Comparison of ENCODE assay signal across 7 mouse cellular contexts in genomic region chr14:26206926-26207247, GRCm38 (mm10). TPM values are rescaled to one million over a fixed set of nuclear protein-coding genes. Genes with fewer than 3 reads are reported as not detected.
DNase-seq lines count a peak whose midpoint lies in the region; ATAC-seq and TF ChIP-seq lines count a peak whose summit lies in the region.
"Not testable (repeated sequence)": the region's sequence is repeated elsewhere in the genome, so short reads cannot be mapped to it uniquely, and the experiment has no call there.

TSS of gene Tmem254b (minus strand) at chr14:26207041.

- H3K9me3 ChIP-seq in forebrain, embryonic 15.5 days; kidney, embryonic 15.5 days (replicated peaks); limb, embryonic 11.5 days (ENCODE audit: control insufficient read depth, low read length); lung, postnatal 0 days (ENCODE audit: low read length); neural tube, embryonic 13.5 days: not testable (repeated sequence)

- not testable (repeated sequence) for H3K27me3 ChIP-seq in cerebellum, adult 2 months (ENCODE audit: control insufficient read depth, insufficient read depth, low read length); forebrain, embryonic 15.5 days; kidney, embryonic 15.5 days; limb, embryonic 11.5 days (ENCODE audit: control insufficient read depth, insufficient read depth, low read length); lung, postnatal 0 days (replicated peaks; ENCODE audit: insufficient read depth, low read length); neural tube, embryonic 13.5 days

- TF ChIP-seq CTCF in cerebellum, adult 2 months (IDR thresholded peaks at IDR 0.05; ENCODE audit: borderline replicate concordance, insufficient read depth, low read depth, low read length); lung, postnatal 0 days (IDR thresholded peaks at IDR 0.05): not testable (repeated sequence)

- not testable (repeated sequence) for H3K36me3 ChIP-seq in forebrain, embryonic 15.5 days; kidney, embryonic 15.5 days; limb, embryonic 11.5 days (ENCODE audit: control insufficient read depth, insufficient read depth, low read length); lung, postnatal 0 days (ENCODE audit: insufficient read depth, low read length); neural tube, embryonic 13.5 days

- not testable (repeated sequence) for TF ChIP-seq POLR2A in cerebellum, adult 2 months (IDR thresholded peaks at IDR 0.05; ENCODE audit: borderline replicate concordance, insufficient read depth, low read length)

- not testable (repeated sequence) for H3K9ac ChIP-seq in forebrain, embryonic 15.5 days (replicated peaks); kidney, embryonic 15.5 days; limb, embryonic 11.5 days (ENCODE audit: low read length); lung, postnatal 0 days (replicated peaks; ENCODE audit: low read depth); neural tube, embryonic 13.5 days

- TF ChIP-seq EP300 in lung, postnatal 0 days (IDR thresholded peaks at IDR 0.05) = not testable (repeated sequence)

- peak; percentile 80; the same call in 1 of the 2 replicates for ATAC-seq in forebrain, embryonic 15.5 days (replicated peaks)
- ATAC-seq in hematopoietic stem cell, adult 5-6 weeks (replicated peaks in 1 of 2; ENCODE audit: insufficient read depth in 1 of 2, low FRiP score in 2 of 2, low TSS enrichment in 1 of 2, low read depth in 1 of 2, poor library complexity in 2 of 2, severe bottlenecking in 2 of 2) = peak; percentile 85 to 86
- peak; percentile 77; the same call in 1 of the 2 replicates for ATAC-seq in kidney, embryonic 15.5 days (replicated peaks; ENCODE audit: low FRiP score)
- not testable (repeated sequence) for ATAC-seq in limb, embryonic 11.5 days (ENCODE audit: insufficient number of reproducible peaks, low FRiP score, low TSS enrichment, low read depth)
- peak; percentile 83 for ATAC-seq in lung, postnatal 0 days
- peak; percentile 92 for ATAC-seq in neural tube, embryonic 13.5 days (ENCODE audit: low read depth)

- H3K4me3 ChIP-seq in cerebellum, adult 2 months (replicated peaks; ENCODE audit: insufficient read depth, low read depth, low read length); forebrain, embryonic 15.5 days; kidney, embryonic 15.5 days (replicated peaks); limb, embryonic 11.5 days (ENCODE audit: low read depth, low read length); lung, postnatal 0 days (ENCODE audit: low read depth, low read length); neural tube, embryonic 13.5 days: not testable (repeated sequence)

- H3K4me1 ChIP-seq in cerebellum, adult 2 months (ENCODE audit: control insufficient read depth, insufficient read depth, low read length); forebrain, embryonic 15.5 days; kidney, embryonic 15.5 days; limb, embryonic 11.5 days (ENCODE audit: control insufficient read depth, insufficient read depth, low read length); lung, postnatal 0 days (ENCODE audit: insufficient read depth, low read depth, low read length); neural tube, embryonic 13.5 days (replicated peaks): not testable (repeated sequence)

- not testable (repeated sequence) for DNase-seq in cerebellum, adult 2 months; limb, embryonic 11.5 days (ENCODE audit: low spot score); lung, postnatal 0 days (ENCODE audit: low spot score)

- H3K4me2 ChIP-seq in forebrain, embryonic 15.5 days (replicated peaks); kidney, embryonic 15.5 days; limb, embryonic 11.5 days (ENCODE audit: low read depth, severe bottlenecking); lung, postnatal 0 days (replicated peaks; ENCODE audit: low read depth, low read length); neural tube, embryonic 13.5 days: not testable (repeated sequence)

- no CpG with 5 or more reads among the region's 10 CpGs for WGBS in cerebellum, adult 2 months
- no CpG with 5 or more reads among the region's 10 CpGs for WGBS in forebrain, embryonic 15.5 days
- no CpG with 5 or more reads among the region's 10 CpGs for WGBS in kidney, embryonic 15.5 days
- WGBS in limb, embryonic 11.5 days = no CpG with 5 or more reads among the region's 10 CpGs
- no CpG with 5 or more reads among the region's 10 CpGs for WGBS in lung, postnatal 0 days
- no CpG with 5 or more reads among the region's 10 CpGs for WGBS in neural tube, embryonic 13.5 days

- not testable (repeated sequence) for H3K27ac ChIP-seq in cerebellum, adult 2 months (ENCODE audit: insufficient read depth, low read length); forebrain, embryonic 15.5 days (replicated peaks); kidney, embryonic 15.5 days; limb, embryonic 11.5 days (replicated peaks; ENCODE audit: low read depth, low read length); lung, postnatal 0 days (ENCODE audit: low read length); neural tube, embryonic 13.5 days (replicated peaks)

RNA-seq across cellular contexts. Expression of gene Tmem254b, which starts in this region (rescaled TPM):
- polyA plus RNA-seq in cerebellum, adult 2 months (2012; rRNA removed) = 15.1 and 19.6 TPM in 2 replicates
- 14.3 and 20.6 TPM in 2 replicates for polyA plus RNA-seq in forebrain, embryonic 15.5 days (2015; fragmentation: Nextera tagmentation; extraction: Ambion mirVana)
- total RNA-seq in hematopoietic stem cell, adult 5-6 weeks (2017) = 15.4 and 18.9 TPM in 2 replicates
- 37.1 and 44.4 TPM in 2 replicates for polyA plus RNA-seq in kidney, embryonic 15.5 days (2015; fragmentation: Nextera tagmentation; extraction: Ambion mirVana)
- 19.6 and 21.2 TPM in 2 replicates for polyA plus RNA-seq in limb, embryonic 11.5 days (2014; fragmentation: Nextera tagmentation; extraction: Ambion mirVana)
- 40.4 and 42.0 TPM in 2 replicates for polyA plus RNA-seq in lung, postnatal 0 days (2015; fragmentation: Nextera tagmentation; extraction: Ambion mirVana)
- 20.7 and 23.4 TPM in 2 replicates for polyA plus RNA-seq in neural tube, embryonic 13.5 days (2015; fragmentation: Nextera tagmentation; extraction: Ambion mirVana)
